Mouse (Mus musculus): Measurements from ENCODE around the gene Cenpo. TPM values are rescaled to one million over a fixed set of nuclear protein-coding genes. Genes with fewer than 3 reads are reported as not detected.
A peak's percentile ranks its signal among the peaks of the same experiment; 100 is the strongest.
"Not testable (repeated sequence)": the region's sequence is repeated elsewhere in the genome, so short reads cannot be mapped to it uniquely, and the experiment has no call there.

The Cenpo gene
- polyA plus RNA-seq (2015; fragmentation: Nextera tagmentation; extraction: Ambion mirVana) = 12.0 and 12.7 TPM in 2 replicates

DNA sequence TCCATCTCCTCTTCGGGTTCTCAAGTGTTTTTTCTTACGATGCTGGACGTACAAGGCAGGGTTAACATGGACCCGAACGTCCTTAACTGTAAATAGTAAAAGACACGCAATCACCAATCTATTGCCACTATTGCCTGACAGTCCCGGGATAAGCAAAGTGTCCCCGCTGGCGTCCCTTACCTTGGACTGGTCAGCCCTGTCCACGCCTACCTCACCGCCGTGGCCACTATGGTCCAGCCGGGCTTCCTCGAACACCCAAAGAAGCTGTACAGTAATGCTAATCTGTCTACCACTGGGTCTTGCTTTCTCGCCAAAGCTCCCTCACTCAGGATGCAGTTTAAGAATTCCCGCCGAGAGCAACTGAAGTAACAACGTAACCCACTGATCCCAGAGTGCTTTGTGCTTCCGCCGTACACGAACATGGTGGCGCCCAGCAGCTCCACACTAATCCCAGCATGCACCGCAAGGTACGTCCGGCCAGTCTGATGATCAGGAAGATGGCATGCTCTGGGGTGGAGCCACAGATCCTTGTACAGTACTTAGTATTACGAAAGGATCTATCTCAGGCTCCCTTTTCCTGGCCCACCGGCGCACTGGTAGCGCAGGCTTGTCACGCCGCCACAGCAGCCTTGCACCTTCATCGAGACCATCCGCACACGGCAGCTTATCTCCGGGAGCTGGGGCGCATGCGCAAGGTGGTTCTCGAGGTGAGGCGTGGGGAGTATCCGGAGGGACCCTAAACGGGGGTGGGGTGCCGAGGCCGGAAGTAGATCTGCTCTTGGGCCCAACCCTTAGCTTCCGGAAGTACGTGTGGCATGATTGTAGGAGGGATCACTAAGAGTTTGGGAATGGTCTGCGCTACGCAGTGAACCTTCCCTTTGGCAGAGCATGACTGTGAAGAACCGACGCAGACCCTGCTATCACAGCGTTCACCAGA lies at the start of gene Cenpo, which contains the start of gene Ptrhd1:
Cenpo (minus strand) TSS at position 723 of the 937 bp plus-strand sequence.
Ptrhd1 (plus strand) TSS at position 456 of the 937 bp plus-strand sequence.
- Histone ChIP-seq H3K4me1 (peaks cover 12% of the 10 kb centered on the region), H3K4me3 (peak within 1 kb of the TSS; percentile 76), H3K4me2 (peak within 1 kb of the TSS; percentile 64), H3K27me3 (no peaks in the 10 kb centered on the region), H3K9me3 (no peaks in the 10 kb centered on the region), H3K36me3 (peaks cover 38% of the 10 kb centered on the region), H3K27ac (peak within 1 kb of the TSS; percentile 98), H3K9ac (peak within 1 kb of the TSS; percentile 66)
- 0% methylated on average over 50 of the region's 50 CpGs for WGBS
- ATAC-seq (ENCODE audit: insufficient number of reproducible peaks, low FRiP score, low TSS enrichment, low read depth) = peak; percentile 97

DNA sequence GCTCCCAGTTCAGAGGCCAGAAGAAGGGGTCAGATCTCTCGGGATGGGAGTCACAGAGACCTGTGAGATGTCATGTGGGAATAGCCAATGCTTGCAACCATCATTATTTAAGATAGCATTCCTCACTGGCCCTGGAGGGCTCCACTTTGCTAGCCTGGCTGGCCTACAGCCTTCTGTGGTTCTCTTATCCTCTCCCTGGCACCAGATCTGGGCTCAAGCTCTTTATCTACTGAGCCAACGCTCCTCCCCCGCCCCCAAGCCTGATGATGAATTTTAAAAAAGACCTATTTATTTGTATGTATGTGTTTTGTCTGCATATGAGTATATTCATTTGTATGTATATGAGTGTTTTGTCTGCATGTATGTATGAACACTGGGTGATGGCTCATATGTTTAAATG lies 45.8 kb upstream of the Cenpo start:
- Histone ChIP-seq H3K4me1 (0 out of 2 replicates have a peak, but pooled peaks cover 2% of the 10 kb centered on the region), H3K9me3 (no peaks in the 10 kb centered on the region), H3K4me3 (no peak overlapping the region), H3K27me3 (no peaks in the 10 kb centered on the region), H3K9ac (no peak overlapping the region), H3K4me2 (no peak overlapping the region), H3K36me3 (peaks cover 8% of the 10 kb centered on the region), H3K27ac (no peak overlapping the region)
- ATAC-seq (ENCODE audit: insufficient number of reproducible peaks, low FRiP score, low TSS enrichment, low read depth) = no peak
- 93% methylated on average over 3 of the region's 3 CpGs for WGBS

DNA sequence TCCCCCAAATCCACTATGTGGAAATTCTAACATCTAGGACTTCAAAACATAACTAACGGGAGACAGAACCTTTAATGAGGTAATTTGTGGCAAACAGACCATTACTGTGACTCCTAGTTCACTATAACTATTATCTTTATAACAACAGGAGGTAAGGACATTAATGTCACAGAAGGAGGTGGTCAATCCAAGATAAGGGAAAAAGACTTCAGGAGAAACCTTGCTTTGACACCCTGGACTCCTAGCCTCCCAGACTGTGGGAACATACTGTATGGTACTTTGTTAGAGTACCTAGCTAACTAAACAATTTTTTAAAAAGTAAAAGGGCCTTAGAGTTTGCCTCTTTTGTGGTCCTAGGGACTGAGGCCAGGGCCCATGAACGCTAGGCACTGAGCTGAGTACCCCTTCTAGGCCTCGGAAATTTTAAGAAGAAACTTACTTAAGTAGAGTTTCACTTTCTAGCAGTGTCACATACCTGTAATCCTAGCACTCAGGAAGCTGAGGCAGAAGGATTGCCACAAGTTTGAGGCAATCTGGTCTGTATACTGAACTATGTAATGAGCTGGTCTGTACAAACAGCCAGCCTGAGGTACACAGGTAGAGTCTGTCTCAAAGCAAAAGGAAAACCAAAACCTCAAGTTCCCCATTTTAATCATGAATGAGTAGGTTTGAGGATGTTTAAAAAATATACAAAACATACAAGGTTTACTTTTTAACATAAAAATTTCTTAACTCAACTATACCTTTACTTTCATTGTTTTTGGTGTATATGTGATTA lies 45.1 kb upstream of the Cenpo start:
- WGBS = 78% methylated on average over 3 of the region's 3 CpGs
- peaks cover 15% of the 10 kb centered on the region for H3K36me3 ChIP-seq
- ATAC-seq (ENCODE audit: insufficient number of reproducible peaks, low FRiP score, low TSS enrichment, low read depth) = no peak

DNA sequence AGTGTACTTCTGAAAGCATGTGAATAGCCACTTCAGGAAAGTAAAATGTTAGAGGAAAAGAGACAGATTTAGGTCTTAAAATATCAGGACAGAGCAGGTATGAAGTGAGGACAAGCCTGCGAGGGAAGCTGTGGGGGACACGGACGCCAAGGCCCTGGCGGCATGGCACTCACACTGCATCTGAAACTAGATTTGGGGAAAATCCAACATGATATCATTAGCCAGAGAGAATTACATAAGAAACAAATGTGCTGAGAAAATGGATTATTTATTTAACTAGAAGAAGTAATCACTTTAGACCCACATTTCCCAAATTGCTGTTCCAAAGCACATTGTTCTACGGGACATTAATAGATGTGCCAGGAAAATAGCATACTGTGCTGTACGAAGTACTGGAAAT lies 37.0 kb upstream of the Cenpo start:
- H3K27me3 ChIP-seq = no peaks in the 10 kb centered on the region
- no peak overlapping the region for H3K4me2 ChIP-seq
- no peak overlapping the region for H3K27ac ChIP-seq
- no peak for ATAC-seq (ENCODE audit: insufficient number of reproducible peaks, low FRiP score, low TSS enrichment, low read depth)
- H3K36me3 ChIP-seq = peaks cover 60% of the 10 kb centered on the region
- H3K4me3 ChIP-seq = no peak overlapping the region
- H3K4me1 ChIP-seq = no peaks in the 10 kb centered on the region
- WGBS = 90% methylated on average over 6 of the region's 6 CpGs
- no peak overlapping the region for H3K9ac ChIP-seq
- no peaks in the 10 kb centered on the region for H3K9me3 ChIP-seq

More for the DNA sequence above, 45.1 kb upstream of the Cenpo start:
- H3K27me3 ChIP-seq = no peaks in the 10 kb centered on the region
- H3K4me2 ChIP-seq = no peak overlapping the region
- H3K4me3 ChIP-seq = no peak overlapping the region
- no peaks in the 10 kb centered on the region for H3K9me3 ChIP-seq
- no peak overlapping the region for H3K27ac ChIP-seq
- no peak overlapping the region for H3K9ac ChIP-seq
- no peaks in the 10 kb centered on the region for H3K4me1 ChIP-seq

DNA sequence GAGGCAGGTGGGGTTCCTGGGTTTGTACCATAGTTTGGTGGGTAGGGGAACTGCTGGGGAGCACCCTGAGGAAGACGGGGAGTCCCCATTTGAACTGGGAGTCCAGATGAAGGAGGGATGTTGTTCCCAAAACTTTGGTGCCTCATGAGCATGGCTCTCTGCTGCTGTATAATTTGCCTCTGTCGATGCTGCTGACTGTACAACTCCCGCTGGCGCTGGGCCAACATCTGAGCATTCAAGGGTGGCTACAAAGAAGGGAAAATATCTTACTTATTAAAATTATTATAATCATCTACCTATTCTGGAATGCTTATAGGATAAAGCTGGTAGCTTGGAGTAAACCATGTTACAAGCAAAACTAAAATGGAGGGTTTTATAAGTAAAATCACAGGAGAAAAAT lies 33.7 kb upstream of the Cenpo start:
- H3K4me3 ChIP-seq = no peak overlapping the region
- no peak overlapping the region for H3K27ac ChIP-seq
- H3K4me1 ChIP-seq = no peaks in the 10 kb centered on the region
- no peaks in the 10 kb centered on the region for H3K9me3 ChIP-seq
- H3K9ac ChIP-seq = no peak overlapping the region
- peaks cover 53% of the 10 kb centered on the region for H3K36me3 ChIP-seq
- no peaks in the 10 kb centered on the region for H3K27me3 ChIP-seq
- no peak overlapping the region for H3K4me2 ChIP-seq
- ATAC-seq (ENCODE audit: insufficient number of reproducible peaks, low FRiP score, low TSS enrichment, low read depth) = no peak
- 91% methylated on average over 4 of the region's 4 CpGs for WGBS

DNA sequence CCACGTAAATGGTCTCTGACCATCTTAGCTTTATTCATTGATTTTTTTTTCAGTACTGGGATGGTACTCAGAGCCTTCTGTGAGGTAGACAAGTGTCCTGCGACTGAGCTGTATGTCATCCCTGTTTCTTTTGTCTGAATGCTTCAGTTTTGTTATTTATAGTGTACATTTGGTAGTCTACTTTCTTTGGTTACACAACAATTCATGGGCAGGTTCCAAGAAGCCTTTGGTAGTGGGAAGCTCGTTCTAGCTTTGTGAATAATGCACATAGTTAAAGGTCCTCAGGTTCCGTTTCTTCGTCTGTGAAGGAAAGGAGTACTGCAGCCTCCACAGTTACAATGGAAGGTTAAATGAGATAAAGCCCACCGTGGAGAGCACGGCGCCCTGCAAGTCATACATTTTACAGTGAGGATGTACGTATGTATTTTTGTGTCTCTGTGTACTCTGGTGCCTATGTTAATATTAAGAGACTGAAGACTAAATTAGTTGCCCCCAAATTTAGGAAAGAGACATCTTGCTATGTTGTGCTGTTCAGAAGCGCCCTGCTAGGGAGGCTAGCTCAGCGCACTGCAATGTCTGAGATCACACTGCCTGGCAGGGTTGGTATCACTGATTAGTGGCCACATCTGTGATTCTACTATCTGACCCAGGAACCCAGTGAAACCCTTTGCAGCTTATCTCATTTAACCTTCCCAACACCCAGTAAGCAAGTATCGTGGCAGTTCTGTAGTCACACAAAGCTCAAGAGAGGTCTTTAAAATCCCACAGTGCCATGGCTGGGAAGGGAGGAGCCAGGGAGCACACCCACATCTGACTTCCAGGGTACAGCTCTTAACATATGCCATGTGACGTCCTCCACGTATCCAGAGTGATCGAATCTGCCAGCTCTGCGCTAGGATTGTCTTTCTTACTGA lies 18.9 kb upstream of the Cenpo start:
- Histone ChIP-seq H3K9ac (no peak overlapping the region), H3K4me3 (no peak overlapping the region), H3K9me3 (no peaks in the 10 kb centered on the region), H3K4me2 (no peak overlapping the region), H3K27ac (no peak overlapping the region), H3K36me3 (peaks cover 35% of the 10 kb centered on the region), H3K27me3 (no peaks in the 10 kb centered on the region), H3K4me1 (no peaks in the 10 kb centered on the region)
- ATAC-seq (ENCODE audit: insufficient number of reproducible peaks, low FRiP score, low TSS enrichment, low read depth) = no peak
- 91% methylated on average over 16 of the region's 16 CpGs for WGBS

DNA sequence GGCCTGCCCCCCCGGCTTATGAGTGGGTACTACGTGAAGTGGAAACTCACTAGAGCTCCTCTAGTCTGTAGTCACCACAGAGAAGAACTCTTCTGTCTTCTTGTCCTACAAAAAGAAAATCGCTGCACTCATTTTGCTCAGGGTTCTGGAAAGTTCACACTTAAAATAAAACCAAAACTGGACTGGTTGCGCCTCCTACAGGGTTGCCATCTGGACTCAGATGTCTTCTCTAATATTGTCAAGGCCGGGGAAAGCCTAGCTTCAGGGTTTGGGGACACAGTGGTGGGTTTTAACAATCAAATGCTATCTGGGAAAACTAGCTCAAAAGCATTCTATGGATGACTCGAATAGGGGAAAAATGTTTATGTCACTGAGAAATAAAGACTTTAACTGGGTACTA lies 15.7 kb upstream of the Cenpo start:
- Histone ChIP-seq H3K36me3 (peaks cover 28% of the 10 kb centered on the region), H3K4me3 (no peak overlapping the region)
- ATAC-seq (ENCODE audit: insufficient number of reproducible peaks, low FRiP score, low TSS enrichment, low read depth) = no peak

DNA sequence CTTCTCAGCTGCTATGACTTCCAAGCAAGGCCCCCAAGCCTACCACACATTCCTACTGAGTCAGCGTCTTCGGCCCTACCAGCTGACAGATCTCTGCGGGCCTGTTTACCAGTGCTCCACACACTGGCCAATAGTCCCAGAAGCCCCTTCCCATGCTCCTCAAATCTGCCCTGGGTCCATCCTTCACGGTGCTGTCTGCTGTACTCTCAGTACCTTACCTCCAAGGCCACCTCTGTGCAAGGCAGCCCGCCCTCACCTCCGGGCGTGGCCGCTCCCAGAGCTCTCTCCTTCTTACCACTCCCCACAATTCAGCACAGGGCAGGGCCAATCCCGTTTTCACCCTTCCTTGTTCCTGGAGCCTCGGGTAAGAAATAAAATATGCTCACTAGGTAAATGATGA lies 11.6 kb upstream of the Cenpo start:
- no peaks in the 10 kb centered on the region for H3K27me3 ChIP-seq
- H3K9ac ChIP-seq = no peak overlapping the region
- no peak overlapping the region for H3K27ac ChIP-seq
- peaks cover 11% of the 10 kb centered on the region for H3K36me3 ChIP-seq
- H3K4me2 ChIP-seq = no peak overlapping the region
- no peak for ATAC-seq (ENCODE audit: insufficient number of reproducible peaks, low FRiP score, low TSS enrichment, low read depth)
- no peak overlapping the region for H3K4me3 ChIP-seq
- no peaks in the 10 kb centered on the region for H3K4me1 ChIP-seq
- WGBS = 79% methylated on average over 10 of the region's 10 CpGs
- H3K9me3 ChIP-seq = no peaks in the 10 kb centered on the region

More for the DNA sequence above, 15.7 kb upstream of the Cenpo start:
- H3K9ac ChIP-seq = no peak overlapping the region
- H3K4me1 ChIP-seq = no peaks in the 10 kb centered on the region
- no peak overlapping the region for H3K27ac ChIP-seq
- WGBS = 87% methylated on average over 6 of the region's 6 CpGs
- H3K4me2 ChIP-seq = no peak overlapping the region
- H3K27me3 ChIP-seq = no peaks in the 10 kb centered on the region
- no peaks in the 10 kb centered on the region for H3K9me3 ChIP-seq

DNA sequence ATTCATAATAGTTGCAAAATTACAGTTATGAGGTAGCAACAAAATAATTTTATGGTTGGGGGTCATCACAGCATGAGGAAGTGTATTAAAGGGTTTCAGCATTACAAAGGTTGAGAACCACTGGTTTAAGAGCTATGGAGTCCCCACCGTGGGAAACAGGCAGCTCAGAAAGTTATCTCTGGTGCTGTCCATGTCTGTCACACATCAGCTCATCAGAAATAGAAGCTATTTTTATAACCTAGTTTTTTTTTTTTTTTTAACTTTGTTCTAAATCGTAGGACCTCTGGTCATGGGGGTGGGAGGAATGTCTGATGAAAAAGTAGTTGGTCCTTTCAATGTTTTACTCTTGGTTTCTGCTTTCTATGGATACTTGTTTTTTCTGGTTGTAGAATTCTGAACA lies 9.7 kb upstream of the Cenpo start:
- no peak overlapping the region for H3K4me2 ChIP-seq
- ATAC-seq (ENCODE audit: insufficient number of reproducible peaks, low FRiP score, low TSS enrichment, low read depth) = no peak
- peaks cover 6% of the 10 kb centered on the region for H3K36me3 ChIP-seq
- H3K4me3 ChIP-seq = no peak overlapping the region
- H3K9me3 ChIP-seq = no peaks in the 10 kb centered on the region
- WGBS = 81% methylated on average over 2 of the region's 2 CpGs
- H3K9ac ChIP-seq = no peak overlapping the region
- H3K27me3 ChIP-seq = no peaks in the 10 kb centered on the region
- no peaks in the 10 kb centered on the region for H3K4me1 ChIP-seq
- no peak overlapping the region for H3K27ac ChIP-seq

DNA sequence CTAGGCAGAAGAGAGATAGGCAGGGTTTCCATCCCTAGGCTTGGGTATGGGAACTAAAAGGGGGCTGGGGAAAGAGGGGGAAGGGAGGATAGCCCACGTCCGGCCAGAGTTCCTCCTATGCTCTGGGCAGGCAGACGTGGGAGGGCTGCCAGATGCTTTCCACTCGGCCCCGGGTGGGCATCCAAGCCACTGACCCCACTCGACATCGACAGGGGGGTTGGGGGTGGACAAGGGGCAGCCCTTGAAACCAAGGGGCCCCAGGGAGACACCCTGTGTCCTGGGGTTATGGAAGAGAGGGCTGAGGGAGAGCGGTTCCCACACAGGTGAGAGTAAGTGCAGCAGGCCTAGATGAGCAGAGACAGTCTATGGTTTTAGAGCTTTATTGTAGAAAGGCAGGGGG lies 6.2 kb upstream of the Cenpo start:
- H3K4me3 ChIP-seq; H3K9me3 ChIP-seq; ATAC-seq (ENCODE audit: insufficient number of reproducible peaks, low FRiP score, low TSS enrichment, low read depth); H3K27me3 ChIP-seq; H3K27ac ChIP-seq; H3K4me2 ChIP-seq; H3K4me1 ChIP-seq; H3K9ac ChIP-seq: not testable (repeated sequence)
- 80% methylated on average over 8 of the region's 8 CpGs for whole genome bisulfite sequencing
- H3K36me3 ChIP-seq = peaks cover 20% of the 10 kb centered on the region

DNA sequence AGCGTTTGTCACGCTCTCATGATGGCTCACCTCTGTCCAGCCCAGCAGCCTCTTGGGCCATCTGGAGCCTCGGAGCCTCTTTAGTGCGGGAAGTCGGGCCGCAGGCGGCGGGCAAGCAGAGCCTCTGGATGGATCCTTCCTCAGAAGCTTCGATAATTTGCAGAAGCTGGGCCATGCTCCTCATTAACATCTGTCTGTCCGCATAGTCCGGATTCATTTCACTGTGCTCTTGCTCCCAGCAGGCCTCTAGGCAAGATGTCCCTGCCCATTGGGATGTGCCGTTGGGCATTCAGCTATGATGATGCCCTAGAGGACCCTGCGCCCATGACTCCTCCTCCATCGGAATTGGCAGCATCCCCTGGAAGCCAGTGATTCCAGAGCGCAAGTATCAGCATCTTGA lies 3.4 kb upstream of the Cenpo start:
- H3K9me3 ChIP-seq = no peaks in the 10 kb centered on the region
- no peak overlapping the region for H3K27ac ChIP-seq
- H3K27me3 ChIP-seq = no peaks in the 10 kb centered on the region
- H3K36me3 ChIP-seq = peaks cover 20% of the 10 kb centered on the region
- no peak overlapping the region for H3K4me2 ChIP-seq
- no peak for ATAC-seq (ENCODE audit: insufficient number of reproducible peaks, low FRiP score, low TSS enrichment, low read depth)
- H3K4me1 ChIP-seq = peaks cover 8% of the 10 kb centered on the region
- WGBS = 93% methylated on average over 15 of the region's 15 CpGs
- no peak overlapping the region for H3K9ac ChIP-seq
- no peak overlapping the region for H3K4me3 ChIP-seq

Measured in limb, embryonic 15.5 days (tissue).